Mouse (Mus musculus) kidney, postnatal 25 days (tissue): ENCODE results near the gene Sgsm3.
A peak's percentile ranks its signal among the peaks of the same experiment; 100 is the strongest.
"Not testable (repeated sequence)": the region's sequence is repeated elsewhere in the genome, so short reads cannot be mapped to it uniquely, and the experiment has no call there.

ENCODE experiments used
- DNase-seq, 2 experiments: peaks; one replicate each; pipeline ENCODE4 v3.0.0; 2021; ENCODE audit warnings: mixed read lengths in 2 of 2

Sgsm3 gene

DNA sequence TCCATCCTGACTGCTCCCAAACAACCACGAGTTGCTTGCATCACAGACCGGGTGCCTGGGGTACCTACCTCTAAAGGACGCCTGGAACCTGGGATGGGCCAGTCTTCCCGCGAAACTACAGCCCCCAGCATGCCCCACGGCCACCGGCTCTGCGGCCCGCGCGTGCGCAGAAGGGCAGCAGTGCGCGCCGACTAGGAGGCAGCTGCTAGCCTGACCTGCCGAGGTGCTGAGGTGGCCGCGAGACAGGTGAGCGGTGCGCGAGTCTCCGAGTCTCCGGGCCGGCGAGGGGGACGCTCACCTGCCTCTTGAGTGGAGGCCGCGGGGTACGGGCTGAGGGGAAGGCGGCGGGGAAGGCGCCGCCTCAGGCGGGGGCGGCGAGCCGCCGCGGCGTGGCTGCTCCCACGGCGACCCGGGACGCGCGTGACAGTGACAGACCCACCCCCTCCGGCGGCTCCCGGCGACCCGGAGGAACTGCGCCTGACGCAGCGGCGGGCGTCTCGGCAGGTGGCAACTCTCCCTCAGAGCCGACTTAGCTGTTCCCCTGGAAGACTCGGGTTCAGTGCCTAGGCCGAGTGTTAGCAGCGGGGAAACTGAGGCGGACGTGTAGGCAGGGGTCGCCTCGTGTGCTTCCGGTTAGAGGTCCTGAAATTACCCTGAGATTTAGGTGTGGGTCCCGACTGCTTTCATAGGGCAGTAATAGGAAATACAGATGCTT is at the start of gene Sgsm3:
Gene Sgsm3 (plus strand): TSS at position 146 of the 715 bp plus-strand sequence.
- DNase-seq, result peak; percentile 84 to 93

DNA sequence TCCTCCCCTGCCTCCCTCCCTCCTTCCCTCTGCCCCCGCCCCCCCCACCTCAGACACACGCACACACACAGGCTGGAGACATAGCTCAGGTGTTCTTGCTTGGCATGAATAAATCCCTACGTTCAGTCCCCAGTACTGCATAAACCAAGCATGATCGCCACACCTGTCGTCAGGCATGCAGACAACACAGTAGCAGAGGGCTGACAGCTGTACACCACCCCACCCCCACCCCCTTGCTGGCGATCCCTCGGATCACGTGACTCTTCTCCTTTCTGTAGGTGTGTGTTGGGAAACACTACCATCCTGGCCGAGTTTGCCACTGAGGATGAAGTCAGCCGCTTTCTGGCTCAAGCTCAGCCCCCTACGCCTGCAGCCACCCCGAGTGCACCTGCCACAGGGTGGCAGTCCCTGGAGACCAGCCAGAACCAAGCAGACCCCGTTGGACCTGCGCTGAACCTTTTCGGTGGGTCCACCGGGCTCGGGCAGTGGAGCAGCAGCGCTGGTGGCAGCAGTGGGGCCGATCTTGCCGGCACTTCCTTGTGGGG is 48.7 kb upstream of the Sgsm3 start:
- DNase-seq, result peak in 1 of 2 experiments; percentile 38

DNA sequence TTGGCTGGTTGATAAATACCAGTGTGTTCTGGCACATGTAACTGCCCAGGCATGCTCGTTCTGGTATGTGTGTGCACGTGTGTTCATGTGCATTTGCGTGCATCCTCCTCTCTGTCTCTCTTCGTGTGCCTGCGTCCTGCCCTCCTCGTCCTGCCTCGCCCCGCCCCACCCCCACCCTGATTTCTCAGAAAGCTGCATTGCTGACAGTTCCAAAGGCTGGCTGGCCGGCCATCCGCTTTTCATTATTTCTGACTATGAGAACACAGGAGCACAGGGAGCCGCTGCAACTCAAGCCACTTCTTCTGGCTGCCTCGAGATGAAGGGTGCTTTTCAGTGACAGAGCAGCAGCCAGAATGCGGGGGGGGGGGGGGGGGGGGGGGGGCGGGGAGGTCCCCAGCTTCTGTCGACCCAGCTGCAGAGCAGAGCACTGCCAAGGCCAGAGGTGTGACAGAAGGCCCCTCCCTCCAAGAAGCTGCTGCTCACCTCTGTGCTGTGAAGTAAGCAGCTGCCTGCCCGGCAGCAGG is 47.5 kb upstream of the Sgsm3 start:
- DNase-seq, result no peak

DNA sequence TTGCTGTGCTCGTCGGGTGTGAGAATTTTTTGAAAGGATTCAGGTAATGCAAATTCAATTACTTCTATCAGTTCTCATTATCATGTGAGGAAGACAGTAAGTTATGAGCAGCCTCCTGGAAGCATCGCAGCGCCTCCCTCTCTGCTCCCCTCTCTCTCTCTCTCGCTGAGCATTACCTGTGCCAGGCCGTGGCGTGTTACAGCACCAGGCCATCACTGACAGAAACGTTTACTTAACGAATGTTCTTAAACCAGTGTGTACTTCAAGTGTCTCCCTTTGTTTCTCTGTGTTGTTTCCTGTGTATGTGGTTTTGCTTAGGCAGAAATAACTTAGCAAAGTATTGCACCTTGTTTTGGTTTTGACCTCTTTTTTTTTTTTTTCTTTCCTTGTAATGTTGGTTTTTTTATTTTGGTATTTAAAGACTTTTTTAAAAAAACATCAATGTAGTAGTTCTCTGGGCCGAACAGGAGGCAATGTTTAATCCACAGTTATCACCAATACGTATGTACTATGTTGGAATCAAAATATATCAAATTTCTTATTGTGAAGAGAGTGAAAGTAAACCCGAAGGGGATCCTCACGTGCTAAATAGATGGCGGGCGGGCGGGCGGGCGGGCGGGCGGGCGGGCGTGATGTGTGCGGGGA is 46.8 kb upstream of the Sgsm3 start:
- DNase-seq, result not testable (repeated sequence)

DNA sequence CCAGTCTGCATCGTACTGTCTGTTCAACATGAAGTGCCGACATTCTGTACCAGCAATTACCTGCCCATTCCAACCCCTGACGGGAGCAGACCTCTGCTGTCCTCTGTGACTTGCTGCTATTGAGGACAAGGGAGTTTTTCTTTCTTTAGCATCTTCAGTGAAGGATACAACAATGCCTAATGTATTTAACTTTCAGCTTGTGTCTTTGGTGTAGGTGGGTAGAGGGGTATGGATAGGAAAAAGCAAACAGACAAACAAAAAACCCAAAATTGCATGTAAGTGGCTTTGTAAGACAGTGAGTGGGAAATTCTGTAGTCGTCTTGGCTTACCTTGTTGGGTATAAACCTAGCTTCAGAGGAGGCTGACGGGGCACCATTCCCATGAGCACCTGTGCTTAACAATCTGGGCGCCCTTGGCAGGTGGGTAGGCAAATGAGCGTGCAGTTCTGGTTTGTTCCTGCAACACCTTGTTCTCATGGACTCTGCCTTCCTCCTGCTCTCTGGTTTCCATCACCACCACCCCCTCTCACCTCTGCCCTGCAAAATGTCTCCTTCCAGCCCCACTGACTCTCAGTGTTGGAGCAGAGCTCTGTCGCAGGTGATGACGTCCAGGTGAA is 46.1 kb upstream of the Sgsm3 start:
- DNase-seq, result no peak

DNA sequence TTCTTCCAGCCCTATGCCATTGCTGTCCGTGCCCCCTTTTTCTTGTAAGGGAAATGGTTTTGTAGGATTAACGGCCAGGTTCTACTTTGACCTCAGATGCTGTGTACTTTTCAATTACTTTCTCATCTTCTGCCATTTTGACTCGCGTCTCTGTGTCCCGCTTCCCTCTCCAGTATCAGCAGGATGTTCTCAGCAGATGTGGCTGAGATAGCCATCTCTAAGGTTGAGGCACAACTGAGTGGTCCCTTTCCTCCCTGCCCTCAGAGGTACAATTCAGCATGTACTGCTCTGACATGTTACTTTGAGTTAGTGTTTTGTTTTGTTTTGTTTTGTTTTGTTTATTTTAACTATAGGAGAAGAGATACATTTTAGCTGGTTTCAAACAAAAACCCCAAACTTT is 42.7 kb upstream of the Sgsm3 start:
- DNase-seq, result no peak

DNA sequence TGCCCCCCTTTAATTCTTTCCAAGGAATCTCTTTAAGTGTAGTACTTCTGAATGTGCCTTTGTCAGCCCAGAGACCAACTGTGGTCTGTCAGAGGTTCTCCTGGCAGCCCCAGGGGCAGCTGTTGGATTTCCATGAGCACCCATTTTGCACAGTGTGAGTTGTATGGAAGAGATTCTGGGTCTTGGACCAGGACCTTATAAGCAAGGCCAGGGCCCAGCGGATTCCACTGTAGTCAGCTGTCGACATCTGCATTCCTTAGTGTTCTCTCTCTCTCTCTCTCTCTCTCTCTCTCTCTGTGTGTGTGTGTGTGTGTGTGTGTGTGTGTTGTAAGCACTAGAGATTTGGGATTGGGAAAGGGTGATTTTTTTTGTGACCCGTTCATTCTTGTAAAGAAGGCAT is 40.9 kb upstream of the Sgsm3 start:
- DNase-seq, result no peak

DNA sequence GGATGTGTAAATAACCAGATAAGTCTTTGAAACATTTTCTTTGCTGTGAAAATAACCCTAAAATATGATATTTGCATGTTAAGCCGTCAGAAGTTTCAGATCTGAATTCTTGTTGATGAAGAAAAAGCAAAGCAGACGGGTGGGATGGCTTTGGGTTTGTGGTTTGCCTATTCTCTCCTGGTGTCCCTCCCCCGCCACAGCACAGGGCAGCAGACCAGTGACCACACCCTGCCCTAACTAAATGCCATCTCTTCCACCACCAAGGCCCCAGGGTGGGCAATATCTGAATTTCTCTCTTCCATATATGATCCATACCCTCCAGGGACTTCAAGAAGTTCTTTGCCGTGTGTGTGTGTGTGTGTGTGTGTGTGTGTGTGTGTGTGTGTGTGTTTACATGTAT is 39.0 kb upstream of the Sgsm3 start:
- no peak for DNase-seq

DNA sequence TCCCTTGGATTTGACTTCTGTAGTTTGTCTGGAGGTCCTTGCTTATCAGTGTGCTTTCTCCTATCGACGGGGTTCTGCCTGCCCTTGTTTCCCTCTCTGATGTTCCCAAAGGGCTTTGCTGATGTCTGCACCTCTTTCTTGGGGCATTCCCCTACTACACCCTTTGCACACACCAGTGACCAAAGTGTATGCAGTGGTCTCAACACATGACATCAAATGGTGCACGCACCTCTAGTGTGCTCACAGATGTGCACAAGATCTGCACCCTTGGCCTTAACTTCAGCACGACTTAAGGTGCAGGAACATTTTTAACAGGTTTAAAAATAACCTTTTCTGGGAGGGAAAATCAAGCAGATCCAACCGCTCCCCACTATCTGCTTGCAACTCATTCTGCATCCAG is 38.2 kb upstream of the Sgsm3 start:
- DNase-seq, result no peak

DNA sequence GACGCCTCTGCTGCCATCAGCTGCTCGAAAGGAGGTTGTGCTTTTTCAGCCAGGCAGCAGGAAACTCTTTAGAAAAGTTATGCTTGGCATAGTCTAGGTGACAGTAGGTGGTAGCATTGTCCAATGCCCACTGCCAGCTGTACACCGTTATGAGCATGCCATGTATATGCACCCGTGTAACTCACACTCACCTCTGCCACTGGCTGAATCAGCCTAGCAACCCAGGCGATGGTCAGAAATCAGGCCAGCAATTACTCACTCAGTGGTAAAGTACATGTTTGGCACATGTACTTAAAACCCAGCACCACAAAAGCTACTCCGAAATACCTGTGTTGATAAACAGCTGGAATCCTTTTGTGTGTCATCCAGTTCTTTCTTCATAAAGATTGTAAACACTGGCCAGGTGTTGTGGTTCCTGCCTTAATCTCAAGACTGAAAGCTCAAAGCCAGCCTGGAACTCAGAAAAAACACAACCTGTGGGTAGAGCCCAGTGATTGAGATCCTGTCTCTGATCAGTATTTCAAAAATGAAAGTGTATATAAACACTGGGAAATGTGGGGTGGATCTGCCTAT is 36.0 kb upstream of the Sgsm3 start:
- no peak for DNase-seq

DNA sequence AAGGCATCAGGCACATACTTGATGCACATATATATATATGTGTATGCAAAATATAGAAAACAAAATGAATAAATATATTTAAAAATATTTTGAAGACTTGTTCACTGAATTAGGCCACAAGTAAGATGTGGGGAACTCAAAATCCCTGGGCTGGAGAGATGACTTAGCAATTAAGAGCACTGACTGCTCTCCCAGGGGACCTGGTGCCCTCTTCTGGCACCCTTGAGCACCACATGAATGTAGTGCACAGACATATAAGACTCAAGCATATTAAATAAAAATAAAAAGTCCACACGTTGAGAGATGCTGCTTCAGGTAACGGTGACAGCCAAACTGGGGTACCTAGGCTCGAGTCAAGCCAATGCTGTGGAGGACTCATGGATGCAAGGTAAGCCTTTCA is 31.7 kb upstream of the Sgsm3 start:
- peak; percentile 50 to 61 for DNase-seq

DNA sequence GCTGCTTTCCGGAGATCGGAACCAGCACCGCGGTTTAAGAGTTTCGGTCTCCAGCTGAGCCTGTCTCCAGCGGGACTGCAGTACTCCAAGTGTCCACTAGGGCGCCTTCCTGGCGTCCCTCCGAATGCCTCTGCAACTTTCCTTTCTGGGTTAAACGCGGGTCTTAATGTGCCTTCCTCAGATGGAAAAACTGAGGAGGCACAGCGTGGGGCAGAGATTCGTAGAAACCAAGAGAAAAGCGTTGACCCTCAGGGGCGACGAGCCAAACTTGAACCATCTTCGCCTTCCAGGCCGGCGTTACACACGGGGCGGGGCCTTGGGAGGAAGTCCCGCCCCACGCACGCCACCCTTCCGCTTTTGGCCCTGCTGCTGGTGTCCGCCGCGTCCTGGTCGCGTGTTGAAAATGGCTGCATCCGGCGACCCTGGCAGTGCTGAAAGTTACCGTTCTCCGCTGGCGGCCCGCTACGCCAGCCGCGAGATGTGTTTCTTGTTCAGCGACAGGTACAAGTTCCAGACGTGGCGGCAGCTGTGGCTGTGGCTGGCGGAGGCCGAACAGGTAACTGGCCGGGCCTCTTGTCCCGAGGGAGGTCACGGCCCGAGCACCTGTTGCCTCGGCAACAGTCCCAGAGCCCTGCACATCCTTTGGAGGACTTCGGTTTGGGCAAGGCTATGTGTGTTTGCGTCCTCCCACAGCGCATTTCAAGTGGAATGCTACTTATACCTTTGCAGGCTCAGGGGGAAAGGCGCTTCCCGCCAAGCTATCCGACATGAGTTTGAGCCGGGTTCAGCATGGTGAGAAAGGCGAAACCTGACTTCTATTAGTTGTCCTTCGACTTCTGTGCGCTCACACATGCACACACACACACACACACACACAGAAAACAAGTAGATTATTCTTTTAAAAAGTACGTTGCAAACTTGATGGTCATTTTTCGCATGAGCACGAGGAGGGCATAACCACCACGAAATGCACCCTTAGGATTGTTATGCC is 29.1 kb upstream of the Sgsm3 start, which contains the start of gene Adsl:
Gene Adsl (plus strand): TSS at position 346 of the 991 bp plus-strand sequence.
- peak; percentile 91 to 94 for DNase-seq

DNA sequence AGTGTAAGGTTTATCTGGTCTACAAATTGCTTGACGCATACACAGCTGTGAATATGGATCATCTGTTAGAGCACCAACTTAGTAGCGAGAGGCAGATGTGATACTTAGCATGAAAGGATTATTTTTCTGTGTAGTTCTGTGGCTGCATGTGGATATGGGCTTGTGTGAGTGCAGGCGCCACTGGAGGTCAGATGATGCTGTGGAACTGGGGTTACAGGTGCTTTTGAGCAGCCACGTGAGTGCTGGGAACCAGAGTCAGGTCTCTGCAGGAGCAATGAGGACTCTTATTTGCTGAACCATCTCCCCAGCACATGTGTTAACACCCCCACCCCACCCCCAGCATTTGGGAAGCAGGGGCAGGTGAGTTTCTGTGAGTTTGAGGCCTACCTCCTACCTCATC is 28.1 kb upstream of the Sgsm3 start:
- no peak for DNase-seq

DNA sequence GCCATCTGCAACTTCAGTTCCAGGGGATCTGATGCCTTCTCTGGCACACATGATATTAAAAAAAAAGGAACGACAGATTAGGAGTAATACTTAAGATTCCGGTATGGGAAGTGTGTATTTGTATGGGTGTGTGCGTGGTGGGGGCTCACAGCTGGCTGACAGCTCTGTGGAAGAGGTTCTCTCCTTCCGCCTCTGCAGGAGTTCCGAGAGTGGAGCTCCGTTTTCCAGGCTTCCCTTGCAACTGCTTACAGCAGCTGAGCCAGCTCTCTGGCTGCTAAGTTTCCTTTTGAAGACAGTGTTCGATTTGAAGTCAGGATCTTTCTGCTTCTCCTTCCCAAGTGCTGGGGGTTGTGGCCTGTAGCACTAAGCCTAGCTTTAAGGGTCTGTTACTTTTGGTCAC is 27.5 kb upstream of the Sgsm3 start:
- DNase-seq, result no peak

DNA sequence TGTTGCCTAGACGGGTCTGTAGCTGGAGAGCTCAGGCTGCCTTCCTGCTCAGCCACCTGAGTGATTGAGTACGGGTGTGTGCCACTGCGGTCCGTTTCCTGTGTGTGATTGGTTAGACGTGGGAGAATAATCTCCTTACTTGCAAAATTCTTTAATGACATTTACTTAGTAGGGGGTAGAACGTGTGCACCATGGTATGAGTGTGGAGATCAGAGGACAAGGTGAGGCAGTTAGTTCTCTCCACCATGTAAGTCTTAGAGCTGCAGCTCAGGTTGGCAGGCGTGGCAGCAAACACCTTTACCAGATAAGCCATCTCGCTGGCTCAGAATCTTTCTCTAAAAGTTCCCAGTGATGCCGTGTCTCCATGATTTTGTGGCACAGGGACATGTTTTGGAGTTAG is 23.6 kb upstream of the Sgsm3 start:
- no peak for DNase-seq

DNA sequence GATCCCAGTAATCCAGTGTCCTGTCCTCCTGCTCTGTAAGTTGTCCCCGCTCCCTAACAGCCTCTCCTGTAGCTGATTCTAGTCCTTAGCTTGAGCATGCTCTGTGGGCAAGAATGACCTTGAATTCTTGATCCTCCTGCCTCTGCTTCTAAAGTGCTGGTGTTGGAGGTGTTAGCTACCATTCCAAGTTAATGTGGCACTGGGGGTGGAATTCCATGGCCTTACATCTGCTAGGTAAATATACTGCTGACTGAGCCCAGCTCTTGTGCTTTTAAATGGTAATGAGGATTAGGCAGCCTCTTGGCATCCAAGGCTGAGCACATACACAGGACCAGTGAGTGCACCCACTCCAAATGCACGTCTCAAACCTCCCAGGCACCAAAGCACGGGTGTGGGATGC is 22.7 kb upstream of the Sgsm3 start:
- no peak for DNase-seq

DNA sequence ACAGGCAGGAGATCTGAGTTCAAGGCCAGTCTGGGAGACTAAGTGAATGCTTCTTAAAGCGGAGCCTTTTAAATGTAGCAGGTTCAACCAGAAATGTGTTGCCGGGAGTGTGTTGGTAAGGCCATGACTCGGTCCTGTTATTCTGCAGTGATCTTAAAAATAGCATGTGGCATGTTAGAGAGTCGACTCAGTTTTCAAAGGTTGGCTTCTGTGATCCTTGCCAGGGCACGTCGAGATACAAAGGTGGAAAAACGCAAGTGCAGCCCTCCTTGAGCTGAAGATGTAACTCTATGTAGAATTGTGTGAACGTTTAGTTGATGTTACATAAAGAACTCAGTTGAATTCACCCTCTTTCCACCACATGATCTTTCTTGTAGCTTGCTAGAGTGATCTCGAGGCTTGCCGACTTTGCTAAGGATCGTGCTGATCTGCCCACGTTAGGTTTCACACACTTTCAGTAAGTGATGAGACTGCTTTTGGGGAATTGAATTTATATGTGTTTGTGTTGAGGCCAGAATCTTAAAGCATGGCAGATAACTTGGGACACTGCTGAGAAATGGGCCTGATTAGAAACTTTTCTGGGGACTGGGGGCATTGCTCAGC is 21.6 kb upstream of the Sgsm3 start:
- DNase-seq, result no peak

DNA sequence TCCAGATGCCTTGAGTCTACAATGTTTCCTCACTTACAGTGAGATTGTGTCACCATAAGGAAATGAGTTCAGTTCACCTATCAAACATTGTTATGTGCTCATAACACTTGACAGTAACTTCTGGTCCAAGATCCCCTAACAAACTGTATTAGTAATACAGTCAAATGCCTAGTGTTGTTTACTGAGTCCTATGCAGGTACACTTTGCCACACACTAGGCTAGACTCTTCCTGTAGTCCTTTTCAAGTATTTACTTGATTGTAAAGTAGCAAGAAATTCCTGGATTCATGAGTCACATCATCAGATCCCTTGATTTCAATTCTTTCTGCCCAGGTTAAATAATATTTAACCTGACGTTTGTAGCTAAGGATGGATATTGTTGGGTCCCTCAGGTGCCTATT is 8.2 kb upstream of the Sgsm3 start:
- DNase-seq, result no peak

DNA sequence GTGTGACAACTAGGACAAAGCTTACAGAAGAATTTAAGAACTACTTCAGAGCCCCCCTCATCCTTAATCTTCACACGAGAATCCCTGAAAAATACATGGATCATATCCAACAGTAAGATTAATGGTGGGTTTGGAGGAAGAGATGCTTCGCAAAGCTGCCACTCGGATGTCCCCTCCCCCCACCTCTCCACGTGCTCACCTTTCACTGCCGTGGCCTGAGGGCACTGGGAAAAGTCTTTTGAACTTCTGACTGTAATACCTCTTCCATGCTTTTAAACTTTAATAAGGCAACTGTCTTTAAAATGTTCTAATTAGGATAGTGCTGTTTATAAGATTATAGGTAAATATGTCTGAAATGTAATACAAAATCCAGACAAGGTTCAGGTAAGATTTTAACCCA is 3.3 kb upstream of the Sgsm3 start:
- DNase-seq, result peak in 1 of 2 experiments; percentile 20

DNA sequence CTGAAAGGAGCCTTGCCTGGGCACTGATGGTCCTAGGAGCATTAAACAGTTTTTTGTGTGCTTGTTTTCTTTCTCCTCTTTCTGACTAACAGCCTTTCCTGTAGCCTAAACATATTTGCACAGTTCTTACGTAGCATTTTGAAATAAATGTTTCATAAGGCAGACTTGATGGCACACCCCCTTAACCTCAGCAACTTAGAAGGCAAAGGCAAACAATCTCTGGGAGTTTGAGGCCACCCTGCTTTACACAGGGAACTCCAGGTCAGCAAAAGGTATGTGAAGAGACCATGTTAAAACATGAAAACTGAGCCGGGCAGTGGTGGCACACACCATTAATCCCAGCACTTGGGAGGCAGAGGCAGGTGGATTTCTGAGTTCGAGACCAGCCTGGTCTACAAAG is 1.9 kb upstream of the Sgsm3 start:
- DNase-seq, result no peak

DNA sequence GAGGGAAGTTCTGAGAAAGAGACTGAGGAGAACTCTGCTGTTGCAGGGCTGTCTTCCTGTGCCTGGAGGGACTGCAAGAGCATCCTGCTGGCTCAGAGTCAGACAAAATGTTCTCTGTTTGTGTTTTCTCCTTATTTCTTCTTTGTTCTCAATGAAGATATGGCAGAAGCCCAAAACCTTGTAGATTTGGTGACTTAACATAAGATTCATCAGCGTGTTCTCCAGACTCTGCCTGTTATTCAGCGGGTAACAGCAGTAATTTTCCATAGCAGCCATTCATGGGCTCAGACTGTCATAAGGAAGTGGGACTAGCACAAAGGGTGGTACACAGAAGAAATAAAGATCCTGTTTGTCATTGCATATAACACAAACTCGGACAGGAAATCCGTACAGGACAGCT is 2.0 kb downstream of the Sgsm3 start:
- no peak for DNase-seq

DNA sequence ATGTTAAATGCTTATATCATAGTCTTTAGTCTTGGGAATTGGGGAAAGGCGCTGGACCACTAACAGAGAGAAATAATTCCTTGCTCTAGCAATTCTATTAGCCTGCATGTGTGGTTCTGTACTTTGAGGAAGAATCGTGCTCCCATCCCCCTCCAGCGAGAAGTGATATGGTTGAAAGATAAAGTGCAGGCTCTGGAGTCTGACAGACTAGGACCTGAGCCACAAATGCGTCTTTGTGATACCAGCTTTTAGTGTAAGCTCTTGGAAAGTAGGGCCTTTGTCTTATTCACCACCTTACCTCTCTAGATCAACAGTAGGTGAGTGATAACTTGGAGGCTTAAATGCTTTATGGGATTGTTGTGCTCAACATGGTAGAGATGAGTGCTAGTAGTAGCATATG is 3.6 kb downstream of the Sgsm3 start:
- no peak for DNase-seq
